10 mouse cellular contexts compared by ENCODE assay signal in genomic region chr2:34552772-34553171, GRCm38 (mm10).
"Had no signal": no experiment of that assay in that cellular context is flagged by ENCODE, and none has a peak within 500 bp of the region (broad histone marks: within the 10 kb centered on the region; RNA-seq: fewer than 3 reads in every experiment).

No protein-coding gene starts in this region.

- H3K36me3 ChIP-seq: limb, embryonic 12.5 days; liver, embryonic 13.5 days; midbrain, embryonic 13.5 days had no signal

- H3K27ac ChIP-seq: limb, embryonic 12.5 days; midbrain, embryonic 13.5 days had no signal

- ATAC-seq: liver, postnatal 0 days; midbrain, embryonic 13.5 days had no signal

- H3K9ac ChIP-seq: limb, embryonic 12.5 days; liver, embryonic 13.5 days; liver, postnatal 0 days; midbrain, embryonic 13.5 days had no signal

- H3K4me1 ChIP-seq: midbrain, embryonic 13.5 days had no signal

- H3K27me3 ChIP-seq: liver, embryonic 13.5 days; midbrain, embryonic 13.5 days had no signal

- H3K4me2 ChIP-seq: limb, embryonic 12.5 days; liver, embryonic 13.5 days; midbrain, embryonic 13.5 days had no signal

- DNase-seq: kidney, adult 2 months; kidney, postnatal 36 days; liver; liver, embryonic 13.5 days; liver, postnatal 0 days; right cerebral cortex, postnatal 14 days; thymus, adult 18-20 months; thymus, postnatal 14 days had no signal

- H3K4me3 ChIP-seq: limb, embryonic 12.5 days; liver, embryonic 13.5 days; midbrain, embryonic 13.5 days had no signal

- H3K9me3 ChIP-seq: limb, embryonic 12.5 days; liver, embryonic 13.5 days; midbrain, embryonic 13.5 days had no signal
